Mouse (Mus musculus) embryo, embryonic 10.5 days (tissue): ENCODE measurements at regions not wholly inside any gene's neighbourhood (a gene's known extent, or its start where the extent isn't known, plus 50 kb on each side); places are given as distances from the start of the nearest gene placed in this dataset.

Experiments used
- DNase-seq: peaks from one replicate; pipeline ENCODE4 v3.0.0-alpha.2; 2015; ENCODE audit warnings: low spot score

GRCm38 (mm10) chr1:57573829-57574228 is 166.9 kb upstream of the Tyw5 start:
- no peak for DNase-seq

GRCm38 (mm10) chr1:57574530-57574929 is 167.6 kb upstream of the Tyw5 start:
- DNase-seq: no peak

GRCm38 (mm10) chr1:57576066-57576753 is 169.3 kb upstream of the Tyw5 start:
- DNase-seq: no peak

GRCm38 (mm10) chr1:57579086-57579485 is 172.2 kb upstream of the Tyw5 start:
- DNase-seq: no peak

GRCm38 (mm10) chr1:57593707-57594589 is 180.0 kb upstream of the Spats2l start:
- no peak for DNase-seq

- DNase-seq: no peak
Measured at GRCm38 (mm10) chr1:57594815-57595214, 179.1 kb upstream of the Spats2l start.

GRCm38 (mm10) chr1:57600951-57601350 is 173.0 kb upstream of the Spats2l start:
- no peak for DNase-seq

GRCm38 (mm10) chr1:57605525-57605924 is 168.4 kb upstream of the Spats2l start:
- no peak for DNase-seq

GRCm38 (mm10) chr1:57606060-57606683 is 167.8 kb upstream of the Spats2l start:
- no peak for DNase-seq

GRCm38 (mm10) chr1:57607026-57607425 is 166.9 kb upstream of the Spats2l start:
- DNase-seq: no peak

- DNase-seq: peak; percentile 17
Measured at GRCm38 (mm10) chr1:57607626-57608422, 166.1 kb upstream of the Spats2l start.

- no peak for DNase-seq
Measured at GRCm38 (mm10) chr1:57608423-57608679, 165.6 kb upstream of the Spats2l start.

- no peak for DNase-seq
Measured at GRCm38 (mm10) chr1:57609307-57609706, 164.7 kb upstream of the Spats2l start.

- no peak for DNase-seq
Measured at GRCm38 (mm10) chr1:57612171-57612570, 161.8 kb upstream of the Spats2l start.

- DNase-seq: no peak
Measured at GRCm38 (mm10) chr1:57612931-57613804, 160.8 kb upstream of the Spats2l start.

- no peak for DNase-seq
Measured at GRCm38 (mm10) chr1:57615155-57615554, 158.8 kb upstream of the Spats2l start.

- DNase-seq: no peak
Measured at GRCm38 (mm10) chr1:57617316-57617715, 156.6 kb upstream of the Spats2l start.

- DNase-seq: no peak
Measured at GRCm38 (mm10) chr1:57622561-57622960, 151.4 kb upstream of the Spats2l start.

- no peak for DNase-seq
Measured at GRCm38 (mm10) chr1:57633986-57634385, 140.0 kb upstream of the Spats2l start.

- no peak for DNase-seq
Measured at GRCm38 (mm10) chr1:57642131-57642530, 131.8 kb upstream of the Spats2l start.

- DNase-seq: peak; percentile 2
Measured at GRCm38 (mm10) chr1:57643466-57644097, 130.4 kb upstream of the Spats2l start.
